Mouse (Mus musculus) embryonic facial prominence, embryonic 13.5 days (tissue): ENCODE measurements around the gene 4933402D24Rik. TPM values are rescaled to one million over a fixed set of nuclear protein-coding genes. Genes with fewer than 3 reads are reported as not detected.

ENCODE experiments used
- ATAC-seq: fragments of 200-750 bp; cut with Nextera tagmentation; 2 replicates; pipeline ENCODE4 v1.8.0; 2017; ENCODE audit warnings: low read depth; ENCODE audit not compliant: insufficient number of reproducible peaks, insufficient read depth, low FRiP score, low TSS enrichment
- H3K27ac ChIP-seq: fragments of 300-500 bp; sonication (generic); 2 replicates; pipeline ENCODE4 v1.5.1; 2015; ENCODE audit warnings: moderate library complexity, mild to moderate bottlenecking, inconsistent platforms
- H3K27me3 ChIP-seq: fragments of 300-500 bp; sonication (generic); 2 replicates; pipeline ENCODE4 v1.6.1; 2015; ENCODE audit warnings: mild to moderate bottlenecking, inconsistent platforms
- H3K36me3 ChIP-seq: fragments of 300-500 bp; sonication (generic); 2 replicates; pipeline ENCODE4 v1.6.1; 2015; ENCODE audit warnings: mild to moderate bottlenecking, inconsistent platforms
- H3K4me1 ChIP-seq: fragments of 300-500 bp; sonication (generic); 2 replicates; pipeline ENCODE4 v1.6.1; 2015; ENCODE audit warnings: inconsistent platforms
- H3K4me2 ChIP-seq: fragments of 300-500 bp; sonication (generic); 2 replicates; pipeline ENCODE4 v1.6.1; 2015; ENCODE audit warnings: moderate library complexity, mild to moderate bottlenecking, inconsistent platforms
- H3K4me3 ChIP-seq: fragments of 300-500 bp; sonication (generic); 2 replicates; pipeline ENCODE4 v1.5.1; 2015; ENCODE audit warnings: mild to moderate bottlenecking, inconsistent platforms
- H3K9ac ChIP-seq: fragments of 300-500 bp; sonication (generic); 2 replicates; pipeline ENCODE4 v1.6.1; 2015; ENCODE audit warnings: mild to moderate bottlenecking, inconsistent platforms
- H3K9me3 ChIP-seq: fragments of 300-500 bp; sonication (generic); 2 replicates; pipeline ENCODE4 v1.6.1; 2016; ENCODE audit warnings: inconsistent platforms
- WGBS: fragments of 180-500 bp; shearing (Covaris S2); methylation state at CpG from one replicate; pipeline ENCODE4 v1.1.7; 2015; ENCODE audit warnings: mixed read lengths; 5-methylcytosine and 5-hydroxymethylcytosine counted together
- polyA plus RNA-seq: library from polyadenylated mRNA; unstranded; fragments of >200 nt; fragmentation: Nextera tagmentation; extraction: Ambion mirVana; gene quantifications from 2 replicates; pipeline ENCODE4 v1.2.1, GENCODE M21; 2015

Gene 4933402D24Rik
- not detected in 2 replicates for polyA plus RNA-seq

DNA sequence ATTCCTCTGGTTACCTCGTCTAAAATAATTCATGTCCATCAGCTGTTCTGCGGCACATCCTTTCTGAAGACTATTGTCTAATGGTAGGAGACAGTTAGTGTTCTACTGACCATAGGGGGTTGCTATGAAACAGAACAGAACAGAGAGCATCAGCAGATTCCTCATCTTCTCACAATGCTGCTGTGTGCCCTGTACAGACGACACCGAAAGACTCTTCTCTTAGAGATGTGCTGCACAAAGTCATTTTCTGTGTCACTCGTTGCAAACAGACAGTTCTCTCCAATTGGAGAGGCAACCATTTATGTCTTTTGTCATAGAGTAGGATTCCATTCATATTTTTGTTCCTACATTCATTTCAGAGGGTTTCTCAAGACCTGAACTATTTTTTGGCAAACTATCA is at the start of gene 4933402D24Rik:
Gene 4933402D24Rik, minus strand, starts transcription at position 101 of the 400 bp plus-strand sequence.
- H3K27me3 ChIP-seq, result no peaks in the 10 kb centered on the region
- no peak for ATAC-seq
- 64% methylated on average over 5 of the region's 5 CpGs for WGBS
- no peaks in the 10 kb centered on the region for H3K9me3 ChIP-seq
- no peak within 1 kb of the TSS for H3K4me3 ChIP-seq
- H3K27ac ChIP-seq, result peak within 1 kb of the TSS; percentile 5
- no peaks in the 10 kb centered on the region for H3K36me3 ChIP-seq
- no peak within 1 kb of the TSS for H3K9ac ChIP-seq
- peaks cover 33% of the 10 kb centered on the region for H3K4me1 ChIP-seq
- peak within 1 kb of the TSS; percentile 43 for H3K4me2 ChIP-seq

DNA sequence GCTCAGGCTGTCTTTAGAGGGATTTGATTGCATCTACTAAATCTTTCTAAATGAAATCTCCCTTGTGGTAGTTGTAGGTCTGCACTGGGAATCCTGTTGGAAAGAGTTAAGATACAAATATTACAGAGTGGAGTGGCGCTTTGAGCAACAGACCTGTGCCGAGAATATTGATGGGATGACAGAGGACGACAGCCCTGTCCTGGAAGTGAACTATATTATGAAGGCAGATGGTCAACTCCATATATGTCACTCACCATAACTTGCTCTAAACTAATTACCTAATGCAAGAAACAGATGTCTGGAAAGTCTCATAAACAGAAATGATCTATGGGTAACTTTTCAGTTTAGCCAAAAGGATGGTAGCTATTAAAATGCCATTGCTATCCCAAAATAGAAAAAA is 39.5 kb upstream of the 4933402D24Rik start:
- WGBS, result 57% methylated on average over 3 of the region's 3 CpGs
- Histone ChIP-seq H3K4me1 (no peaks in the 10 kb centered on the region), H3K27me3 (no peaks in the 10 kb centered on the region), H3K27ac (no peak overlapping the region), H3K36me3 (no peaks in the 10 kb centered on the region), H3K9me3 (no peaks in the 10 kb centered on the region), H3K4me2 (no peak overlapping the region), H3K9ac (no peak overlapping the region), H3K4me3 (no peak overlapping the region)
- ATAC-seq, result no peak

DNA sequence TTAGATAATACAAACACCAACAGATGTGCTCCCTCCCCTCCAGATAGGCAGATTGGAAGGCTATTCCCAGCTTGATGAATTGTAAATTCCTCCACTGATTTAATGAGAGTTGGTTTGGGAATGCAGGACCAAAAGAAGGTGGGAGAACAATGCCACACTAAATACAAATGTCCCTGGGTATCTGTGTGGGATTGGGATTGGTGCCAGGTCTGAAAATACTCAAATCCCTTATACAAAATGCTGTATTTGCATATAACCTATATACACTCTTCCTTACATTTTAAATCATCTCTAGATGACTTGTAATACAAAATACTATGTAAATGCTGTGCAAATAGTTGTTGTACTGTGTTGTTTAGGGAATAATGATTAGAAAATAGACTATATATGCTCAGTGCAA is 36.0 kb upstream of the 4933402D24Rik start:
- H3K4me2 ChIP-seq, result no peak overlapping the region
- H3K27ac ChIP-seq, result no peak overlapping the region
- H3K4me1 ChIP-seq, result no peaks in the 10 kb centered on the region
- H3K36me3 ChIP-seq, result no peaks in the 10 kb centered on the region
- H3K4me3 ChIP-seq, result no peak overlapping the region
- ATAC-seq, result no peak
- no peak overlapping the region for H3K9ac ChIP-seq
- no peaks in the 10 kb centered on the region for H3K9me3 ChIP-seq
- no peaks in the 10 kb centered on the region for H3K27me3 ChIP-seq

DNA sequence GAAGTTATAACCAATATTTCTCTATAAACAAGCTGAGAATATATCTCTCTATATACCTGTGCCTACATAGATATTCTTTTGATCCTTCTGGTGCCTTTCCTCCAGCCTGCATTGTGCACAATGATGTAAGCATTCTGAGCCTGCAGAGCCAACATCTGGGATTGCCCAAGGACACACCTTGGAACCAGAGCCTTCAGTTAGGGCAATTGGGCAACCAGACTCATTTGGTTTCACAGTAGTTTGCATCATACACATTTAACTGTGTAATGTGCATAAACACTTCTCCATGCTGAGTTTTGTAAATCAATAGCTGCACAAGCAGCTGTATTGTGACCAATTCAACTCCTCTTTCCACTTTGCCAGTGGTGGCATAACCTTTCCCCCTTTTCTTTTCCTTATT is 25.3 kb upstream of the 4933402D24Rik start:
- Histone ChIP-seq H3K4me3 (no peak overlapping the region), H3K27ac (no peak overlapping the region), H3K4me1 (no peaks in the 10 kb centered on the region), H3K27me3 (no peaks in the 10 kb centered on the region), H3K9me3 (no peaks in the 10 kb centered on the region), H3K36me3 (no peaks in the 10 kb centered on the region), H3K9ac (no peak overlapping the region), H3K4me2 (no peak overlapping the region)
- ATAC-seq, result no peak

DNA sequence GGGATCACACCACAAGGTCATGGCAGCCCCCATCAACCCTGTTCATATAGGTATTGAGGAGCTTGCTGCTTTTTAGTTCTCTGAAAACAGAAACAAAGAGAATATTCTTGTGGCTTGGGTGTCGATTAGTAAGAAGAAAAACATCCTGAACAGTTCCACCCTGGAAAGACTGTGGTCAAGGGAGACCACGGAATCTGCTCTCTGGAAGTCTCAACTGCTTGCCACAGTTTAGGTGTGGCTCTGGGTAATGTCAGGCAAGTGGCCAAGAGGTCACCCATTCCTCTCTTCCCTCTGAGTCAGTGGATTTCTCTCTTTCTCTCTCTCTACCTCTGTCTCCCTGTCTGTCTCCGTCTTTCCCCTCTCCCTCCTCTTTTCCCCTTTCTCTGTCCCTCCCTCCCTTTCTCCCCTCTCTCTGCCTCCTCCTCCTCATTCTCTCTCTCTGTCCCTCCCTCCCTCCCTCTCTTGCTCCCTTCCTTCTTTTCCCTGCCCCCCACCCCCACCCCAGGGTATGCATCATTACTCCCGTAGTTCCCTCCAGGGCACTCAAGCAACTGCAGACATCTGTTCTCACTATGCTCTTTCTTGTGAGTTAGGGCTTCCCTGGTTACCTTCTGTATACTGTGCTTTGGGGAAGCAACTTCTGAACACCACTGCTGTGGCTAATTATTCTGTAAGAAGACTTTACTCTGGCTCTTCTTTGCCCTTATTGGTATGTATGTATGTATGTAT is 8.0 kb upstream of the 4933402D24Rik start:
- no peak overlapping the region for H3K27ac ChIP-seq
- 25% methylated on average over 4 of the region's 4 CpGs for WGBS
- H3K36me3 ChIP-seq, result no peaks in the 10 kb centered on the region
- H3K9me3 ChIP-seq, result 0 out of 2 replicates have a peak, but pooled peaks cover 3% of the 10 kb centered on the region
- ATAC-seq, result no peak
- no peak overlapping the region for H3K9ac ChIP-seq
- H3K27me3 ChIP-seq, result no peaks in the 10 kb centered on the region
- no peak overlapping the region for H3K4me2 ChIP-seq
- H3K4me3 ChIP-seq, result no peak overlapping the region
- peaks cover 8% of the 10 kb centered on the region; the same call in 1 of the 2 replicates for H3K4me1 ChIP-seq

DNA sequence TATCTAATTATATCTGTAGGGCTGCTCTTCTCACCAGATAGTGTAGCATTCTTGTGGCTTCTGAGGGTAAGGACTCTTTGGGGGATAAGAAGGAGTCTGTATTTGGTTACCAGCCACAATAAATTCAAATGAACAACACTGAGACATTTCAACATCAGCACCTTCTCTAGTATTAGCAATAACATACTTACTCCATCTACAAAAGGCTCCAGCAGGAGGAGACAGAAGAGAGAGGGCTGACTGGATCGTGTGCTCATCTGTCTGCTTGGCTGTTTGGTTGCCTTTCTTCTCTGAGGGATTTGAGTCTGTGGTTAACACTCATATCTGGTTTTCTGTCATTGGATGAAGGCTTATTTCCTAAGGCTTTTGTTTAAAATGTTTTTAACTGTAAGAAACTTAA is 7.3 kb upstream of the 4933402D24Rik start:
- 42% methylated on average over 1 of the region's 1 CpGs for WGBS

GRCm38 (mm10) chr1:63770309-63770708 is 1.2 kb upstream of the 4933402D24Rik start:
- Histone ChIP-seq H3K27ac (no peak overlapping the region), H3K4me1 (peaks cover 32% of the 10 kb centered on the region), H3K36me3 (no peaks in the 10 kb centered on the region), H3K9ac (no peak overlapping the region), H3K4me2 (no peak overlapping the region), H3K4me3 (no peak overlapping the region), H3K9me3 (0 out of 2 replicates have a peak, but pooled peaks cover 3% of the 10 kb centered on the region), H3K27me3 (no peaks in the 10 kb centered on the region)
- no peak for ATAC-seq
- WGBS, result 71% methylated on average over 7 of the region's 7 CpGs

More for the DNA sequence above, 7.3 kb upstream of the 4933402D24Rik start:
- Histone ChIP-seq H3K4me2 (no peak overlapping the region), H3K9ac (no peak overlapping the region), H3K27me3 (no peaks in the 10 kb centered on the region), H3K9me3 (0 out of 2 replicates have a peak, but pooled peaks cover 3% of the 10 kb centered on the region), H3K4me1 (peaks cover 8% of the 10 kb centered on the region; the same call in 1 of the 2 replicates), H3K4me3 (no peak overlapping the region), H3K36me3 (no peaks in the 10 kb centered on the region), H3K27ac (no peak overlapping the region)
- no peak for ATAC-seq

DNA sequence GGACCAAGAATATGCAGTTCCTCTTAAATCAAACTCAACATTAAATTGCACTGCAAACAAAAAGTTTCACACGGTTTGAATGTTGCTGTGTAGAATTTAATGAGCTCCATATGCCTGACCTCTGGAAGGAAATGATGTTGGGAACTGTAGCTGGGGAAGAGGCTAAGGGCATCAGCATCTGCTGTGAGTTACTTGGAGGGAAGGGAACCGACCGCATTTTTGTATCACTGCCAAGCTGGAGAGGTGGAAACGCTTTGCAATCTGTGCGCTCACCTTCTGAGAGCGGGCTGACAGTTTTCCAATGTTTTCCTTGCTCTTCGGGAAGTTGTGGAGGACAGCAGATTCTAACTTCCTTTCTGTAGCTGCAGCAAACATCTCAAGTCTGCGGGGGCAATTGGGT is 955 bp downstream of the 4933402D24Rik start:
- H3K4me1 ChIP-seq, result peaks cover 40% of the 10 kb centered on the region
- peak overlapping the region; percentile 5 for H3K27ac ChIP-seq
- H3K36me3 ChIP-seq, result no peaks in the 10 kb centered on the region
- no peak overlapping the region for H3K9ac ChIP-seq
- no peaks in the 10 kb centered on the region for H3K27me3 ChIP-seq
- ATAC-seq, result peak; percentile 67
- WGBS, result 25% methylated on average over 8 of the region's 8 CpGs
- no peaks in the 10 kb centered on the region for H3K9me3 ChIP-seq
- peak overlapping the region; percentile 43 for H3K4me2 ChIP-seq
- H3K4me3 ChIP-seq, result no peak overlapping the region

- H3K4me1 ChIP-seq, result peaks cover 40% of the 10 kb centered on the region
- WGBS, result 86% methylated on average over 7 of the region's 7 CpGs
- no peak overlapping the region for H3K4me2 ChIP-seq
- H3K36me3 ChIP-seq, result no peaks in the 10 kb centered on the region
- H3K9me3 ChIP-seq, result no peaks in the 10 kb centered on the region
- H3K9ac ChIP-seq, result no peak overlapping the region
- no peaks in the 10 kb centered on the region for H3K27me3 ChIP-seq
- no peak overlapping the region for H3K4me3 ChIP-seq
- H3K27ac ChIP-seq, result no peak overlapping the region
- ATAC-seq, result no peak
These were observed 4.7 kb downstream of the 4933402D24Rik start for GRCm38 (mm10) chr1:63764395-63764794.

DNA sequence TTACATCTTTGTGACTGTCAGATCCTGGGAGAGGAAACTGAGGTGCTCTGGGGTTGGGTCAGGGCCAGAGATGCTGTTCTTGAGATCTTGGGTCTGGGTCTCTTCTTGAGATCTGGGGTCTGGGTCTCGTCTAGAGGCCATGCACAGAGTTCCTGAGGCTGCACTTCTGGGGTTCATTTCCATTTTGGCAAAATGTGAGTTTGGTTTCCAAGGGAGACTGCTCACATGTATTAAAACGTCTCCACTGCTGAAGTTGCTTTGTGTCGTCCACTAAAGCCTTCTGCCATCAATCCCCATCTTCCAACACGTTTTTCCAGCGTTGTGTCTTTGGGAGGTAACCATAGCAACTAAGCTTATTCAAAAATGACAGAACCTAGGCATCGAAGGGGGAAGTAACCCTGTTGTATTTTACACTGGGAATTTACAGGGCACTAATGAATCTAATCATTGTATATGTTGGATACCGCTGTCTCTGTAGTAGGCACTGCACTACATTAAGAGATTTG is 5.1 kb downstream of the 4933402D24Rik start:
- WGBS, result 54% methylated on average over 7 of the region's 7 CpGs
- Histone ChIP-seq H3K9me3 (no peaks in the 10 kb centered on the region), H3K4me3 (no peak overlapping the region), H3K4me2 (no peak overlapping the region), H3K27ac (no peak overlapping the region), H3K4me1 (peaks cover 36% of the 10 kb centered on the region), H3K27me3 (no peaks in the 10 kb centered on the region), H3K9ac (no peak overlapping the region), H3K36me3 (no peaks in the 10 kb centered on the region)
- ATAC-seq, result no peak

DNA sequence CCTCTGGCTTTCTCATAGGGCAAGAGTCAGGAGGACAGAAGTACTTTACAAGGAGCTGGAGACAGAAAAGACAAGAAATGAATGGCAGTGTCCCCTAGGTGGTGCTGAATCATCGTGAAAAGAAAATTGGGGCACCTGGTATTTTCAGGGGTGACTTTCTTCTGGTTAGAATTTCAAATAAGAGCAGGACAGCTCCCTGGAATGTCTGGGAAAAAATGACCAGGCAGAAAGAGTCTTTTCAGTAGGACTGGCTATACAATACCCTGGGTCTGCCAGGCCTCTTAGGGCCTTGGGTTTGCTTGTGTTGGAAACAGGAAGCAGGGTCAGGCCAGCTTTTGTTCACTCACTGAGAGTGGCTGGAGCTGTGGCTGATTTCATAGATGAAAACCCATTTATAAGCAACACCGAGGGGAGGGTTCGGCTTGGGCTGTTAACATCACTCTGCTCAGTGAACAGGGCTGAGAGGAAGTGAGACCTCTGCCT is 5.8 kb downstream of the 4933402D24Rik start:
- WGBS, result 14% methylated on average over 3 of the region's 3 CpGs
- Histone ChIP-seq H3K27me3 (no peaks in the 10 kb centered on the region), H3K27ac (no peak overlapping the region), H3K9me3 (no peaks in the 10 kb centered on the region), H3K36me3 (no peaks in the 10 kb centered on the region), H3K9ac (no peak overlapping the region), H3K4me3 (no peak overlapping the region), H3K4me2 (no peak overlapping the region), H3K4me1 (peaks cover 29% of the 10 kb centered on the region)
- ATAC-seq, result no peak

- H3K9ac ChIP-seq, result no peak overlapping the region
- no peak overlapping the region for H3K27ac ChIP-seq
- H3K27me3 ChIP-seq, result no peaks in the 10 kb centered on the region
- no peak for ATAC-seq
- no peak overlapping the region for H3K4me3 ChIP-seq
- H3K4me1 ChIP-seq, result no peaks in the 10 kb centered on the region
- WGBS, result 57% methylated on average over 2 of the region's 2 CpGs
- no peaks in the 10 kb centered on the region for H3K9me3 ChIP-seq
- H3K36me3 ChIP-seq, result peaks cover 20% of the 10 kb centered on the region
- H3K4me2 ChIP-seq, result no peak overlapping the region
These were observed 13.1 kb downstream of the 4933402D24Rik start for GRCm38 (mm10) chr1:63756005-63756404.
